Mouse (Mus musculus) ovary, postnatal 36 days (tissue): Measurements from ENCODE around the gene AI661453.
A peak's percentile ranks its signal among the peaks of the same experiment; 100 is the strongest.

Experiments used
- DNase-seq: peaks from one replicate; pipeline ENCODE4 v3.0.0; 2022; ENCODE audit warnings: low spot score, mixed read lengths

AI661453 gene

DNA sequence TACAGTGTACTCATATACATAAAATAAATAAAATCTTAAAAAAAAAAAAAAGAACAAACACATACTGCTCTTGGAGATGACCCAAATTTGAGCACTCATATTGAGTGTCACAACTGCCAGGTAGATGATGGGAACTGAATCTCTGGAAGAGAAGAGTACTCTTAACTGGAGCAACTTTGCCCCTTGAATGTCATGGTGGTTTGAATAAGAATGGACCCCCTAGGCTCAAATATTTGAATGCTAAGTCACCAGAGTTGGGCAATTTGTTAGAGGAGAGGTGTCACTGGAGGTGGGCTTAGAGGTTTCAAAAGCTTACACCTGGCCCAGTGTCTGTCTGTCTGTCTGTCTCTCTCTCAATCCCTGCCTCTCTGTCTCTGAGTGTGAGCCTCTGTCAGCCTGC, 67.3 kb downstream of the AI661453 start:
- no peak for DNase-seq

DNA sequence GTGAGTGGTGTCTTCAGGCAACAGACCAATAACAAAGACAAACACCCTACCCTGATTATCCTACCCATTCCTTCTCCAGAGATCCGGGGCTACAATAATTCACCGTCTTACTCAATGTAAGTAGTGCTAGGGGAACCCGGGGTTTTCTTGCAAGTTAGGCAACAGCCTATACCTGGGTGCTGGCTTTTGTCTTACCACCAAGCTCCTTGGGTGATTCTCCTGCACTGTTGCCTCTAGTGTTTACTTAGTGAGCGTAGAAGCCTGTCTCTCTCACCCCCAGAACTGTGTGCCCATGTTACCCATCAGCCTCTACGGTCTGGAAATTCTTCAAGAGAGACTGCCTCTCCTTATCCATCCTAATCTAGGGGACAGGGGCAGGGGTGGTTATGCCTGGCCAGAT, 67.8 kb downstream of the AI661453 start:
- no peak for DNase-seq

DNA sequence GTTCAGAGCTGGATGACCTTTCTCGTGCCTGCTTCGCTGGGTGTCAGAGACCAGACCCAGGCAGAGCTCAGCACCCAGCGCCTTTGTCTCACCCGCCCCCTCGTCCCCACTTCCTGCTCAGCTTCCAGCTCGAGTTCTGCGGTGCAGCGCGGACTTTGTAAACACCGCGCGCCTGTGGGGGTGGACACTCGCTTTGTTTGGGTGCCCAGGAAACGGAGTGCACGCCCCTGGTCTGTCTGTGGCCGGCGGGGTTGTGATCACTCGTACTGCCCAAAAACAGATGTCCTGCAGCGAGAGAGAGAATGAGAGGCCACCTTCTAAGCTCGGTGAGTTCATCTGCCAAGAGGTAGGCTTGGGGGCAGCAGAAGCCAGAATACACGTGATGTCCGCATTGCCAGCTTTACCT, 68.5 kb downstream of the AI661453 start, which contains the start of gene Ccnd3:
Gene Ccnd3, plus strand, starts transcription at position 111 of the 406 bp plus-strand sequence.
- peak; percentile 81 for DNase-seq

DNA sequence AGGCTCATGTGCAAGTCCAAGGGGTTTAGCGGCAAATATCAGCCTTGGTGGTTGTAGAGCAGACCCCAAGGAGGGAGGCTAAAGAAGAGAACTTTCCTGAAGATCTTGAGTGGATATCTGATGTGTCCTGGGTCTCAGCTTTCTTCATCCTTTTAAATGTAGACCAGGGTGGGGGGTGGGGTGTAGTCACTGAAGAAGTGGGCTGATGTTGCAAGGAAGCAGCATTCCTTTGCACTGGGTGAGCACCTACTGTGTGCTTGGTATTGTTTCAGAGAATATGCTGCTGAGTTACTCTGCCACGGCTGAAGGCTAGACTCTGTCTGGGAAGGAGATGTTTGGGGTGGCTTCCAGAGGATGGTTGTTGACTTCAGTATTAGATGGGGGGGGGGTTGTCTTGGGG, 69.2 kb downstream of the AI661453 start:
- DNase-seq: no peak

DNA sequence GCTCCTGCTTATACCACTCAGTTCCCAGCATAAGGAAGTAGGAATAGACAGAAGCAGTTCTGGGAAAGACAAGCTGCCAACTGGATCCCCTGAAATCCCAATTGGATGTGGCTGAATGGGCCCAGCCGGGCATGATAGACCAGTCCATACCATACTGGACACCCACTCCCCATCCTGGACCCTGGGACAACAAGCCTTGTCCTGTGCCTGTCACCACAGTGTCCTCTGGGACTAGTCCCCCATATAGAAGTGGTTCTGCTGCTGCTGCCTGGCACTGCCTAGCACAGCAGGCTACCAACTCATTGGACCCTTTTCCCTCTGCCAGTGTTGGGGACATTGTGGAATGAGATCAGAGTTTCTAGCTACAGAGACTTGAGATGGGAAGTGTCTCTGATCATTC, 69.6 kb downstream of the AI661453 start:
- DNase-seq: no peak

DNA sequence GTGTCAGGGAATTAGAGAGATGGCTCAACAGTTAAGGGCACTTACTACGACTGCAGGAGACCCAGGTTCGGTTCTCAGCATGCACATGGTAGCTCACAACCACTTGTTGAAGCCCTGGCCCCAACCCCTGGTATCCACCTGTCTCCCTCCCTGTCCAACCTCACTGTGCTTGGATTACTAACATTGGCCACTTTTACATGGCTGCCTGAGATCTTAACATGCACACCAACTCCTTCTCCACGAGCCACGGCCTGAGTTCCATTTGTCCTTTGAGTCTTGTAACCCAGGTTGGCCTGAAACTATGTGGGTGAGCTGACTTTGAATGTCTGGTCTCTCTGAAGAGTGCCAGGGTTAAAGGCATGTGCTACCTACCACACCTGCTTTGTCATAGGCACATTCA, 70.3 kb downstream of the AI661453 start:
- DNase-seq: no peak

DNA sequence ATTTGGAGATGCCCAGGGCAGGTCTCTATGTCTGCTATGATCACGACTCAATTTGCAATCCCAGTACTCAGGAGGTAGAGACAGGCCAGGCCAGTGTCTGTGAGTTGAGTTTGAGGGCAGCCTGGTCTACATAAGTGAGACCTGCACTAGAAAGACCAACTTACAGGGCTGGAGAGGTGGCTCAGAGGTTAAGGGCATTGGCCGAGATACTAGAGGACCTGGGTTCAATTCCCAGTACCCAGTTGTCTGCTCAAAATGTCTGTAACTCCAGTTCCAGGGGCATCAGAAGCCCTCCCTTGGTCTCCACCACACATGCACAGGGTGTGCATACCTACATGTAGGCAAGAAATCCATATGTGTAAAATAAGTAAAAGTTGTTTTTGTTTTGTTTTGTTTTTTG, 71.1 kb downstream of the AI661453 start:
- no peak for DNase-seq

DNA sequence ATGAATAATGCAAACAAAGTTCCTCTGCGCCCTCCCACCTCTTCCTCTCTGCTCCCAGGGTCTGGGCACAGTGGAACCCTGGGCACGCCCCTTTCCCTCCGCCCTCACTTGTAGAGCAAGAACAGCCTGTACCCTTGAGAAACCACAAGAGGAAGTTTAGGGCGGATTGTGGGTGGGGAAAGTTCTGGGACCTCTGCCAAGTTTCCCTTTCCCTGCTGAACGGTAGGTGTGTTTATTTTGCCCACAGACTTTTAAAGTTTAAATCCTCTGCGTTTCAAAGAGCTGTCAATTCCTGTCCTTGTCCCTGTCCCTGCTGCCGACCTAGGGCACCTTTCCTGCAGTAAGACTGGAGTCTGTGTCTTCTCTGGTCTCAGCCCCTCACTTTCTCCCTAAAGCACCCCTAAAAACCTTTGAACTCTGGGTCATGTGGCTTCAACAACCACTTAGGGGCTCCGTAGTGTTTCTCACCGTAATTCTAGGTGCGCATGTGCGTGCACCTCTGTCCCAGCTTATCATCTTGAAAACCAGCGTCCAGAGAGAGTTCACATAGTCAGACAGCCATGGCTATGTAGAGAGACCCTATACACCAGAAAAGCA, 71.7 kb downstream of the AI661453 start:
- DNase-seq: peak; percentile 89

DNA sequence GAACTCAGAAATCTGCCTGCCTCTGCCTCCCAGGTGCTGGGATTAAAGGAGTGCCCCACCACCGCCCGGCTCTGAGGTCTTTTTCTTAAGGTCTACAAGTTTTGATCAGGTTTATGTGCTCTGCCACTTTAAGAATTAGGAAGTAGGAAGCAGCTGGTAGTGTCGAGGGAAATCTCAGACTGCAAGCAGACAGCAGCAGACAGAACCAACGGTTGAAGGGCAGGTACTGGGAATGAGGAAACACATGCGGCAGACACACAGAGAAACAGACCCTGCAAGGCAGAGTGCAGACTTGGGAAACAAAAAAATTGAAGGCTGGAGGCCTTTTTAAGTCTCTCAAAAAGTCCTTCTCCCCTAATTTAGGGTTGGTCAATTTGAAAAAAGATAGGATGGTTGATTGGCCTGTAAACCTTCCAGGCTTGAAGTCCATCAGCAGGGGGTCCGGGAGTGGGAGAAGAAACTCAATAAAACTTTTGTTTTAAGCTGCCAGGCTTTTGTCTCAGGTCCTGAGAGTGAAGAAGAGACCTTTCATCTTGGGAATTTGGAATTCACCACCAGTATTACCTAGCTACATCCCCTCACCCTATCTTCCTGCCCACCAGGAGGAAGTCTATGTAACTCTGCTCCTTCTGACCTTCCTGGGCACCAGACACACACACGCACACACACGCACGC, 72.8 kb downstream of the AI661453 start:
- no peak for DNase-seq

DNA sequence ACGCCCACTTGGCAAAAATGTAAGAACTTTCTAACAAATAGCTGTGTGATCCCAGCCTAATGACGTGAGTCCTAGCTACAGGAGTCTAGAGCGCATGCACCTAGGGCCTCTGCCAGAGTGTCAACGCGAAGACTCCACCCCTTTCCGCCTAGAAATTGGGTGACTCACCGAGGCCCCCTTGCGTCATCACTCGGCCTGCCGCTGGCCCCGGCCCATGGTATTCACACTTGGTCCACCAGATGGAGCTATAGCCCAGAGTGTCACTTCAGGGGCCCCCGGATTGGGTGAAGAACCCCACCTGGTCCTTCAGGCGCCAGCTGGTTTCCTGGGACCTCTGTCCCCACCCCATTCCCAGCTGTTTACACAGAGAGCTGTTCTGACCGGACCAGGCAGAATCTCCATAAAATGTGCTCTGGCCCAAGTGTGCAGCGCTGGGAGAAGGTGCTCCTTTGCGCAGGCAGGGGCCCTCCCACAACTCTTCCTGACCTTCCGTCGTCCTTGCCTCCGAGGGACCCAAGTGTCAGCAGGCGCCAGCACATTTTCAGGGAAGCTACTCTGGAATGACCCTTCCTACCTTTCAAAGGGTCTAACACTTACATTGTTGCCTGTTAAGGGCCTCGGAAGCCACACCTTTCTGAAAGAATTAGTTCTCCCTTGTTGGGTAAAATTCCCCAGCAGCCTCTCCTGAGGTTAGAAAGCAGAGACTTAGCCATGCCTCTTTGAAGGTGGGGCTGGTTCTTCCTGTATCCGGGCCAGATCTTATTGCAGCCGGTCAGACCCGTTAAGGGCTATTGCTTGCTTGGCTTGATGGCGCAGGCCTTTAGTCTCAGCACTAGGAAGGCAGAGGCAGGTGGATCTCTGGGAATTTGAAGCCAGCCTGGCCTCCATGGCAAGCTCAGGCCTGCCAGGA, 75.0 kb downstream of the AI661453 start:
- peak; percentile 96 for DNase-seq

DNA sequence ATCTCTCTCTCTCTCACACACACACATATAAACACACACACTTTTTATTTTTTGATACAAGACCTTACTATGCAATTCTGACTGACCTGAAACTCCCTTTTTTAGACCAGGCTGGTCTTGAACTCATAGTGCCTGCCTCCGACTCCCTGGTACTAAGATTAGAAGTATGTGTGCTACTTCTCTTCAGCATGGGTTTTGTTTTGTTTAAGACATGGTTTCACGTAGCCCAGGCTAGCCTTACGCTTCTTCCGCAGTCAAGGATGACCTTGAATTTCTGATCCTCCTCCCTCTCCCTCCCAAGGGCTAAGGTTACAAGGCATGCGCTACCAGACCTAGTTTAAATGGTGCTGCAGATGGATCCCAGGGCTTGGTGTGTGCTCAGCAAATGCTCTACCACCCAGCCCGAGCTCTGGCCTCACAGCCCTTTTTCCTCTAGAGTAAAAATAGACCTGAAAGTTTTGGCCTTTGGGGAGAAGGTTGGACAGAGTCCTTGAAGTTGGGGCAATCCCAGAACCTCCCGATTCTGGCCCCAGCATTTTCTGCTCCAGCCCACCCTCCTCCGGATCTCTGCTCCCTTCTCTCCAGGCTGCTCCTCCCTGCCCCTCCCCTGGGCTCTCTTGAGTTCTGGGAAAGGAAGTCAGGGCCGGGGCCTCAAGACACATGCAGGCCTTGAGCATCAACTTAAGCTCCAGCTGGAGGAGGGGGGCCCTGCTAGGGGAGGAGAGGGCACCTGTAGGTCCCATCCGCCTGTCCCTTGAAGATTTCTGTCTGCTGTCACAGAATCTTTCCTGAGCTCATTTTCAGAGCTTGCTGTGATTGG, 76.8 kb downstream of the AI661453 start:
- DNase-seq: peak; percentile 44

DNA sequence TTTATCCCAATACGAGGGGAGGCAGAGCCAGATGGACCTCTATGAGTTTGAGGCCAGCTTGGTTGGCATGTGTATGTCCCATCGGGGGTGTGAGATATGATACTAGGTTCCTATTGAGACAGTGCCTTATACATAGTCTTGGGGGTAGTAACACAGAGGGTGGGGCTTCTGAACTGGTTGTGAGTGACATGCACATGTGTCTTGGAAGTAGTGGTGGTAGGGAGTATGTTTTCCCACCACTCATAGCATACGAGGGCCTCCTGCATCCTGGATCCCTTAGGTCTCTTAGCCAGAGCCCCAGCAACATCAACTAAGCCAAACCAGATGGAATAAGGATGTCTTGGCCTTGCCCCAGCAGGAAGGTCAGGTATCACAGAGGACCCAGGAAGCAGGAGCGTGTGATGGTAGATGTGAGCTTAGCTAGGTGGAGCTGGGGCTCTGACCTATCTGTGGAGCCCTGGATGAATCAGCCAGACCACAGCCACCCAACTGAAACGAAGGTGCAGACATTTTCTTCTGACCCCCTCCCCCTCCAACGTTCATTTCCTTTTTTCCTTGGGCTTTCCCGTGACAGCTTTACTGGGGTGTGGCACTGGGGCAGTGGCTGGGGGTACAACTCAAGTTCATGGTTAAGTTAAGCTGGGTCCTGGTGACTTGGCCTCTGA, 78.9 kb downstream of the AI661453 start:
- DNase-seq: no peak

DNA sequence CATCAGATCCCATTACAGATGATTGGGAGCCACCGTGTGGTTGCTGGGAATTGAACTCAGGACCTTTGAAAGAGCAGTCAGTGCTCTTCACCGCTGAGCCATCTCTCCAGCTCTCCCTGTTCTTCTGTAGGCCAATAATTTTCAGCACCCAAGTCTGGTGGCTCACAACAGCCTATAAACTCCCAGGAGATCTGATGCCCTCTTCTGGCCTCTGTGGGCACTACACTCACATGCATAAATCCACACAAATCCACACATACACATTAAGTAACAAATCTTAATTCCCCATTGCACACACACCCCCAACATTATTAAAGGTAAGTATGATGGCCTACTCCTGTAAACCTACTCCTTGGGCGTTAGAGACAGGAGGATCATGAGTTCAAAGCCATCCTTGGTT, 79.8 kb downstream of the AI661453 start:
- DNase-seq: no peak

DNA sequence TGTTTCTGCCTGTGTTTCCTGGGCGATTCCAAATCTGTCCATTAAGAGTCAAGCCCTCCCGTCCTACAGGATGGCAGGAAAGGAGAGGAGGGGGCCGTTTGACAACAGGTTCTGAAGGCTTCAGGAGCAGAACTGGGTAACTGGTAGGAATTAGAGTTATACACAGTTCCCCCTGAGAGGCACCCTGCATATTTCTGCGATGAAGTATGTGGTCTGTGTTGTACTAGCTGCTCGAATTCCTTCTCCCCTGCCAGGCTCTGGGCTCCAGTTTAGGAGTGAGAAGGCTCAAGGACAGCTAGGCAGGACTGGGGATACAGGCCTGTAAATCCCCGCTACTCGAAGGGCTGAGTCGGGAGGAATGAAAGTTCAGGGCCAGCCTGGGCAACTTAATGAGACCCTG, 81.8 kb downstream of the AI661453 start:
- no peak for DNase-seq
